Mouse (Mus musculus) common myeloid progenitor, adult 5-6 weeks (primary cell): ENCODE data around the gene Prps1l1. TPM values are rescaled to one million over a fixed set of nuclear protein-coding genes. Genes with fewer than 3 reads are reported as not detected.

Experiments used
- ATAC-seq: replicated peaks from 2 replicates; pipeline ENCODE4 v1.8.0; 2016; ENCODE audit warnings: low read depth, mild to moderate bottlenecking, moderate TSS enrichment, inconsistent platforms; ENCODE audit not compliant: poor library complexity, severe bottlenecking
- total RNA-seq: library from RNA; stranded (forward); fragments of 200-1000, 187-1606 nt; gene quantifications from 2 replicates; pipeline ENCODE4 v1.2.3, GENCODE M21; 2017

The Prps1l1 gene
- total RNA-seq, 1 experiment from 2014 or later = 0.55 TPM

- ATAC-seq = no peak
Measured at GRCm38 (mm10) chr12:35021285-35021684, 36.7 kb downstream of the Prps1l1 start.

- ATAC-seq = no peak
Measured at GRCm38 (mm10) chr12:35022066-35022465, 37.5 kb downstream of the Prps1l1 start.

- peak; percentile 98 for ATAC-seq
Measured at GRCm38 (mm10) chr12:35025916-35026432, 41.4 kb downstream of the Prps1l1 start.

- ATAC-seq = no peak
Measured at GRCm38 (mm10) chr12:35027533-35027932, 43.0 kb downstream of the Prps1l1 start.

Other genes starting within 250 kb of the Prps1l1 start
- 7.8 and 12.2 TPM in 2 replicates for gene Hdac9, start 67.7 kb upstream of the Prps1l1 start, total RNA-seq
- 18.7 and 33.2 TPM in 2 replicates for gene Snx13, start 62.4 kb downstream of the Prps1l1 start, total RNA-seq